Mouse (Mus musculus): ENCODE results near the gene Rasa4.
A peak's percentile ranks its signal among the peaks of the same experiment; 100 is the strongest.
"Not testable (repeated sequence)": the region's sequence is repeated elsewhere in the genome, so short reads cannot be mapped to it uniquely, and the experiment has no call there.

The Rasa4 gene

GRCm38 (mm10) chr5:136083669-136084107, at the start of gene Rasa4:
Gene Rasa4, plus strand, starts transcription at chr5:136083916.
- peak; percentile 97 for DNase-seq

- no peak for DNase-seq
Measured at GRCm38 (mm10) chr5:136034868-136035267, 48.8 kb upstream of the Rasa4 start.

GRCm38 (mm10) chr5:136035285-136035684, 48.4 kb upstream of the Rasa4 start:
- no peak for DNase-seq

GRCm38 (mm10) chr5:136036667-136037066, 47.0 kb upstream of the Rasa4 start:
- no peak for DNase-seq

DNA sequence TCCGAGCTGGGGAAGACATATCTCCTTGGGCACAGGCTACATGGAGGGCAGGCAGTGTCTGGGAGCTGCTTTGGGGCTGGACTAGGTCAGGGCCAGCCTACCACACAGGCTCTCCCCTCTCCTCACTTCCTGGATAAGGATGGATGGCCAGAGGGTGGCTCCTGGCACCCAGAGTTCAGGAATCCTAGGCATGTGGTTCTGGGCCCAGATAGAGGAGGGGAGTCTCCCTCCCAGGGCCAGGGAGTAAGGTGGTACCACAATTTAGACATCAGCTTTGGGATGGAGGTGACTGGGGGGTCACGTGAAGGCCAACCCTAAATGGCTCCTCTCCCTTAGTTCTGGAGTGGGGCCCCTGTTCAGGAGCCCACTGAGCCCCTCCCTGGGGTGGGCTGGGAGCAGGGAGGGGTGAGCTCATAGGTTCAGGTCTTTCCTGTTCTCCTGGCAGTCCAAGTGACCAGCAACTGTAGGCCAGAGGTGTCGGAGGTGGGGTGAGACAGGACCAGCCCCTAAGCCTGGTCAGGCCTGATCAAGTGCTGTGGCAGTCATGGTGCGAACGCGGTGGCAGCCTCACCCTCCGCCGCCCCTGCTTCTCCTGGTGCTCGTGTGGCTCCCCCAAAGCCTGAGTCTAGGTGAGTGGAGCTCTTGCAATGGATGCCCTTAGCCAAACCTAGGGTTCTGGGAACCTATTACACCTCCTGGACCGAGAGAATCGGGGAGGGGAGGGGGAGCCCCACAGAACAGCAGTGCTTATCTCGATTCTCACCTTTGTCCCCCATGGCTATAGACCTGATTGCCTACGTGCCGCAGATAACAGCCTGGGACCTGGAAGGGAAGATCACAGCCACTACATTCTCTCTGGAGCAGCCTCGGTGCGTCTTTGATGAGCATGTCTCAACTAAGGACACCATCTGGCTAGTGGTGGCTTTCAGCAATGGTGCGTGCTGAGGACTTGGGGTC, 45.2 kb upstream of the Rasa4 start, which contains the start of gene Upk3b:
Gene Upk3b (plus strand): TSS at position 239 of the 957 bp plus-strand sequence.
- no peak for DNase-seq

- DNase-seq: no peak
Measured at GRCm38 (mm10) chr5:136040210-136040609, 43.5 kb upstream of the Rasa4 start.

GRCm38 (mm10) chr5:136041260-136041659, 42.5 kb upstream of the Rasa4 start:
- DNase-seq: no peak

DNA sequence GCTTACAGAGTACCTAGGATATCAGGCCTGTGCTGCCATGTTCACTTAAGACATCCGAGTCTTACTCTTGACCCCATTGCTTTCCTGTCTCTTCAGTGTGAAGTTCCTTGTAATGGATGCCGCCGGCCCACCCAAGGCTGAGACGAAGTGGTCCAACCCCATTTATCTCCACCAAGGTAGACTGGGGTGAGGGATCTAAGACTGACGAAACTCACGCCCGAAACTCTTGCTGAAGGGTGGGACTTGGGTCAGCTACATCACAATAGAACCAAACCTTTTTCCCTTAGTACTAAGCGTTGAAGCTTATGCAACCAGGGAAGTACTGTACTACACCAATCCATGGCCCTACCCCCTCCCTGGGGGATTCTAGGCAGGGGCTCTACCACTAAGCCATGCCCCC, 42.0 kb upstream of the Rasa4 start:
- DNase-seq: no peak

DNA sequence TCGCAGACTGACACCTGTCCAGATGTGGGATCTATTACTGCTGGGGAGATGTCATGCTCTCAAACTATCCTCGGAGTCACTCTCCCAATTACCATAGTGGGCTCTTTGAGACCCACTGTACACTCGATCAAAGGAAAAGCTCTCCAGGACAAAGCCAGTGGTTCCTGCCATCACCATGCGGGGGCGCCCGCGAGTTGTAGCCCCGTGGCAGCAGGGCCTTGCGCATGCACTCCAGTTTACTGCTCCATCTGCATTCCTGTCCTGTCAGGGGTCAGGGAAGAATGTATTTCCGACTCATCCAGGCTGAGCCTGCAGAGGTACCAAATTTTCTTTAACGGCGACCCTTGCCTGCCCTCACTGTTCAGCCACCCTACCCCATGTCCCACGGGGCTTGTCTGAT, 38.9 kb upstream of the Rasa4 start:
- DNase-seq: peak; percentile 35

GRCm38 (mm10) chr5:136045408-136045807, 38.3 kb upstream of the Rasa4 start:
- peak; percentile 55 for DNase-seq

GRCm38 (mm10) chr5:136045987-136046386, 37.7 kb upstream of the Rasa4 start:
- DNase-seq: peak; percentile 89

DNA sequence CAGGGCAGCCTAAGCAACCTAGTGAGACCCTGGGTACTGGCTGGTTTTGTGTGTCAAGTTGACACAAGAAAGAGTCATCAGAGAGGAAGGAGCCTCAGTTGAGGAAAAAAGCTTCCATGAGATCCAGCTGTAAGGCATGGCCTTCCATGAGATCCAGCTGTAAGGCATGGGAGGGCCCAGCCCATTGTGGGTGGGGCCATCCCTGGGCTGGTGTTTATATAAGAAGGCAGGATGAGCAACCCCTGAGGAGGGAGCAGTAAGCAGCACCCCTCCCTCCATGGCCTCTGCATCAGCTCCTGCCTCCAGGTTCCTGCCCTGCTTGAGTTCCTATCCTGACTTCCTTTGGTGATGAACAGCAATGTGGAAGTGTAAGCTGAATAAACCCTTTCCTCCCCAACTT, 35.2 kb upstream of the Rasa4 start:
- not testable (repeated sequence) for DNase-seq

DNA sequence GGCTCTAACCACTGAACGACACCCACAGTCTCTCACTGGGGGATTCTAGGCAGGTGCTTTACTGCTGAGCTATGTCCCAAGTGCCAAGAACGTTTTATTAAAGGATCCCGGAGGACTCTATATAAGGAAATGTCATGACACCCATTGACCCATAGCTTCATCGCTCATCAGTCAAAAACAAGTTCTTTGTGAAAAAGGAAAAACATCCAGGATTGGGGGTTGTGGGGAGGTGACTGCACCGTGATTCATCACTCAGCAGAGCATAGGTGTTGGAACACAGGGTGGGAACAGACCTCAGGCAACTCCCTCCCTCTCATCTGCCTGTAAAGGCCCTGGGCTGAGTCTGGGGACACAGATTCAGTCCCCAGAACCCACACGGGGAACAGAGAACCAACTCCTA, 33.8 kb upstream of the Rasa4 start:
- no peak for DNase-seq

- no peak for DNase-seq
Measured at GRCm38 (mm10) chr5:136051231-136052085, 32.3 kb upstream of the Rasa4 start.

DNA sequence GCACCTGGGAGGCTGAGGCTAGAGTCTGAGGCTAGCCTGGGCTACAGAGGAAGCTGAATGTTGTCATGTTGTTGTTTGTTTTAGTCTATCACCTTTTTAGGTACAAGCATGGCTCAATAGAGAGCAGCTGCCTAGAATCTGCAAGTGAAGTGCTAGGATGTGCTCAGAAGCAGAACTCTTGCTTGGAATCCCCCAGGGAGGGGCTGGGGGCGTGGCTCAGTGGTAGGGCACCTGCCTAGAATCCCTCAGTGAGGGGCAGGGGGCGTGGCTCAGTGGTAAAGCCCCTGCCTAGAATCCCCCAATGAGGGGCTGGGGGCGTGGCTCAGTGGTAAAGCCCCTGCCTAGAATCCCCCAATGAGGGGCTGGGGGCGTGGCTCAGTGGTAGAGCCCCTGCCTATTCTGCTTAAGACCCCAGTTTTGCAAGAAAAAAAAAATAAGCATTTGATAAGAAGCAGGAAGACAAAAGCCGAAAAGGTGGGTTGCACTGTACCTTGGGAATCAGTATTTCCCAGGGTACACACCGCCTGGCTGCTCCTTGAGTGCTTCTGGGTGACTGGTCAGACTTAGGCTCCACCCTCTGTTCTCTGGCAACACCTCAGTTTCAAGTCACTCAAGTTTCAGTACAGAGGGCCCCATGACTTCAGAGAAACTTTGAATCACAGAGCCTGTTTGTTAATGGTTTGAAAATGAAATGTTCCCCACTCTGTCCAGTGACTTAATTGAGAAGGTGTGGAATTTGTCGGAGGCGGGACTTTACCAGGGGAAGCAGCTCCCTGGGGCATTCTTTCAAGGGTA, 30.7 kb upstream of the Rasa4 start:
- no peak for DNase-seq

DNA sequence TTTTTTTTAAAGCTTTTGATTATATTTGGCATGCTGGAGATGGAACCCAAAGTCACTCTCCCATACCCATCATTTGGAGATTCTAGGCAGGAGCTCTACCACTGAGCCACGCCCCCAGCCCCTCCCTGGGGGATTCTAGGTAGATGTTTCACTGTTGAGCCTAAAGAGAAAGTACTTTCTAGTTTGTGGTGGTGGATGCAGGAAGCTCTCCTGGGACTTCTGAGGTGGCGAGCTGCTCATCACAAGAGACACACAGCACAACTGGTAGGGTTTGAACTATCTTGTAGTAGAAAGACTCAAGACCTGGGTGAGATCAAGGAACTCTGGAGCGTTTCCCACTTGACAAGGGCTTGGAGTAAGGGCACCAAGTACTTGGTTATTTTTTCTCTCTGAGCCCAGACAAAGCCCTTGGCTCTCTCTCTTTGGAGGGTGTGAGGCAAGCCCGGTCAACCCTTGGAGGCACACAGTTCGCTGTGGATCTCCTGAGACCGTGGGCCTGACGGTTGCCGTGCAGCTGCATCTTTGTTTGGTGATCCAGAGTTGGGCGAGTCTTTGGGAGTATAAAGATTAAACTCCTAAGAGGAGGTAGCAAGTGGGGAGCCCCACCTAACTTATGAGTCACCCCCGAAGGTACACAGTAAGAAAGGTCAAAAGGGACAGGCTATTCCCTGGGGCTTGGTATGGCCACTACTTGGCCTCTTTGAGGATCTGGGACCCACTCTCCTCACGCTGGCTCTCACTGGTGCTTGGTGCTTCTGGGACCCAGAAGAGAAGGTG, 29.2 kb upstream of the Rasa4 start, which contains the start of gene Upk3bl:
Gene Upk3bl (plus strand): TSS at position 192 of the 777 bp plus-strand sequence.
- no peak for DNase-seq

DNA sequence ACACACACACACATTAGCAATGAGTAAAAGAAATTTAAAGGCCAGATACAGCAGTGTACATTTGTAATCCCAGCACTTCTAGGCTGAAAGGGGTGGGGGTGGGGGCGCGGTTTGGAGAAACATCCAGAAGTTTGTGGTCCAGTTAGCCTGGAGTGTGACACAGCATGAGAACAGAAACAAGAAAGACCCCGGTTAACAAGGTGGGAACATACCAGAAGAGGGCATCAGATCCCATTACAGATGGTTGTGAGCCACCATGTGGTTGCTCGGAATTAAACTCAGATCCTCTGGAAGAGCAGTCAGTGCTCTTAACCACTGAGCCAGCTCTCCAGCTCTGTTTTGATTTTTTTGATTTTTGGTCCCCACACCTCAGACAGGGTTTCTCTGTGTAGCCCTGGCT, 27.7 kb upstream of the Rasa4 start:
- DNase-seq: no peak

DNA sequence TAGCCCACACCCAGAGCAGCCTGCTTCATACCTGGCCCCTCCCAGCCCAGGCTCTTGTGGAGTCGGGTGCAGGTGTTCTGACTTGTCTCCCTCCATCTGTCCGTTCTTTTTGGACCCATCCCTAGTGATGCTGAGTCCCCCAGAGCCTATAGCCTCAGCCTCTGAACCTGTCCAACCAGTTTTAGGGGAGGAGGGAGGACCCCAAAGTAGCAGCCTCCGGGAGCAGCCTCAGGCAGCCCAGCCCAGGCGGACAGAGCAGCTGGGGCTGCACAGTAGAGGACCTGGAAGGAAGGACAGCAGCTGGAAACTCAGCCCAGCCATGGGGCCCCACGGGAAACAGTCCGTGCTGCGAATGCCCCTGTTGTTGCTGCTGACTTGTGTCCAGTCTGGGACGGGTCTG, 26.6 kb upstream of the Rasa4 start:
- DNase-seq: no peak

GRCm38 (mm10) chr5:136061567-136061966, 22.1 kb upstream of the Rasa4 start:
- peak; percentile 83 for DNase-seq

- DNase-seq: no peak
Measured at GRCm38 (mm10) chr5:136063920-136064319, 19.8 kb upstream of the Rasa4 start.

DNA sequence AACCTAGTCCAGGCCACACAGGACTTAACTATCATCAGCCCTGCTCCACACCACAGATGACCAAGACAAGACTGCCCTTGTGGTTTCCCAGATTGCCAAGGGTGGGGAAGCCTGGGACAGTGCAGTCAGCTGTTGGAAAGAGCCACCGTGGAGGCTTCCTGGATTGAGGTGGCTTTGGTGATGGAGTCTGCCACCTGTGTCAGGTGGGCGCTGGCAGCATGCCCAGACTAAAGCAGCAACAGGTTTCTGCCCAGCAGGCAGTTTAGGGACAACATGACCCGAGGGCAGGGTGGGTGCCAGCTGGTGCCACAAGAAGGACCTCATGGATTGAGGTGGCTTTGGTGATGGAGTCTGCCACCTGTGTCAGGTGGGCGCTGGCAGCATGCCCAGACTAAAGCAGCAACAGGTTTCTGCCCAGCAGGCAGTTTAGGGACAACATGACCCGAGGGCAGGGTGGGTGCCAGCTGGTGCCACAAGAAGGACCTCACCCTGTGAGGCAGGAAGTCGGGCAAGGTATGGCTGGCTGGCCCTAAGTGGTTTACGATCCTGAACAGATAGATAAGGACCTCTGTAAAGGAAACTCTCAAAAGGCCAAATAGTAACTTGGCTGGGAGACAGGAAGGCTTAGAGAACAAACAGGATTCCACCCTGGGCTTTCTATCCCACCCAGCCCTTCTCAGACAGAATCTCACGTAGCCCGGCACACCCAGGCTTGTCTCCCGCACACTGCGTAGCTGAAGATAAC, 17.1 kb upstream of the Rasa4 start:
- DNase-seq: not testable (repeated sequence)
